Mouse (Mus musculus): ENCODE measurements around the gene Gabarapl2.

The Gabarapl2 gene

DNA sequence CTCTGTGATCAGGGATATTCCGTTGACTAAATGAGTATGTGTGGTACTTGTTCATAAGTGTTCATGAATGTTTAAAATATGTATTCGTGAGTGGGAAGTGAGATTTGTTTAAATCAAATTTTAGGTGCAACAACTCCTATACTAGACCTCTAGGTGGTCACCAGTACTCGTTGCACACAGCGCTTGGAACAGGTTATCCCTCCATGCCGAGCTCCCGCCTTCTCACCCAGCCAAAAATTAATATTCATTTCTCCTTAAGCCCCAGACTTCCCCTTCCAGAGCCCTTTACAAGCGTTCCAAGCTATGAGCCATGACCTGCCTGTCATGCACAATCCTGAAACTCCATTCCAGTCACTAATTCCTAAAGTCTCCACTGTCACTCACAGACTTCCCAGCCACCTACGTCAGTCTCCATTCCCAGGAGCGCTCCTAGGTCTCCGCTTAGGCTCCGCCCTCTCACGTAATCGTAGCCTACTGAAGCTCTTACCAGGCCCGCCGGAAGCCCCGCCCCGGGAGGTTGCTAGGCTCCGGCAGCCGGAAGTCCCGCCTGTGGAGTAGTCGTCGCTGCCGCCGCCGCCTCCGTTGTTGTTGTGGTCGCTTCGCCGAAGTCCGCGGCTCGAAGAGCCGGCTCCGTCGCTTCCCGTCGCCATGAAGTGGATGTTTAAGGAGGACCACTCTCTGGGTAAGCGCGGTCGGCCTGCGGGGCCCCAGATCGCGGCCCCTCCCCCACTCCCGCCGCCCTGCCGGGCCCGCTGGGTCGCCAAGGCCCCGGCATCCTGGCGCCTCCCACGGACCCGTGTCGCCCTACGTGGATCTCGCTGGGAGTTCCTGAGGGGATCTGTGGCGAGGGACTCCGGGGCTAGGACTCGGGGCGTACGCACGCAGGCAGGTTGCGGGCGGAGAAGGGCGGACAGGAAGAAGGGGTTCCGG, at the start of gene Gabarapl2:
Gabarapl2 (plus strand) TSS at position 533 of the 930 bp plus-strand sequence.
- ATAC-seq (ENCODE audit: insufficient number of reproducible peaks, low FRiP score, low TSS enrichment), result peak; percentile 97

DNA sequence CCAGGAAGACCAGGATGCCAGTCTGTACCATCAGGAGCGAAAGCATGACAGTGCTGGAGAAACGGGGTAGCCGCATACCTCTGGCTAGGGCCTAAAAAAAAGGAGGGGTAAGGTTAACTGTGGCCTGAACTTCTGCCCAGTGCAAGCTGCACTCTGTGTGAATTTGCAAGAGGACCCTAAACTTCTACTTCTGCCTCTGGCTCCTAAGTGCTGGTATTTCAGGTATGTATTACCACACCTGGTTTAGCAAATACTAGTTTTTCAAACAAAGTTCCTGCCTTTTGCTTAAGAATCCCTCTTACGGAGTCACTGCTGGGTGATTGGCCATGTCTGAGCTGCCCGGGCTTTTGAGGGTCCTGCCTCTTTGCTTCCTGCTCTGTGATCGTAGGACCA, 49.6 kb upstream of the Gabarapl2 start:
- ATAC-seq (ENCODE audit: insufficient number of reproducible peaks, low FRiP score, low TSS enrichment), result no peak

DNA sequence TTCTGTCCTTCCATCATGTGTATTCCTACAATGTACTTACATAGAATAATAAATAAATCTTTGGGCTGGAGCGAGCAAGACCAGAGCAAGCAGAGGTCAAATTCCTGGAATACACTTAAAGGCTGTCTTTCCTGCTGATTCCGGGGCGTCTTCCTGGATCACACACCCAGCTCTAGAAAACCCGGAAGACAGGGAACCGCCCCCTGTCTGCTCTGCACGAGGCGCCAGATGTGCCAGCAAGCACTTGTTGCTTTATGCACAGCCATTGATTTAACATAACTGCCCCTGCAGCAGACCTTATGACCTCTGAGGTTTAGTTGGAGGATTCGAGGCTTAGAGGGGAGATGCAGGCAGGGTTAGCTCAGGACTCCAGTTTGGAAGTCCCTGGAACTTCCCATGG, 48.5 kb upstream of the Gabarapl2 start:
- ATAC-seq (ENCODE audit: insufficient number of reproducible peaks, low FRiP score, low TSS enrichment), result no peak

DNA sequence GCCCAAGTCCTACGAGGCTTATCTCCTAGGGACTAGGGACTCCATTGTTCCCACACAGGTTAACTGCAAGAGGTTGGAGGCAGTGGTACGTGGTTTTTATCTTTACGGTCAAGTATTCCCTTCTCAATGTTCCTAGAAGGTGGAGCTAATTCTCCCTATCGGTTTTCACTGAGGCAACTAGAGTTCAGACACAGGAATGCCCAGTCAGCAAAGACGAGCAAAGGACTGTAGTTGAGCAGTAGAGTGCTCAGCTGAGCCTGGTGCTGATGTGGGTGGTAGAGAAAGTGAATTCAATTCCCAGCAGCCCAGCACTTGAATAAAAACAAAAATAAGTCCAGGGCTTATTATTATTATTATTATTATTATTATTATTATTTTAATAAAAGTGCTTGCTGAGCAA, 47.9 kb upstream of the Gabarapl2 start:
- no peak for ATAC-seq (ENCODE audit: insufficient number of reproducible peaks, low FRiP score, low TSS enrichment)

DNA sequence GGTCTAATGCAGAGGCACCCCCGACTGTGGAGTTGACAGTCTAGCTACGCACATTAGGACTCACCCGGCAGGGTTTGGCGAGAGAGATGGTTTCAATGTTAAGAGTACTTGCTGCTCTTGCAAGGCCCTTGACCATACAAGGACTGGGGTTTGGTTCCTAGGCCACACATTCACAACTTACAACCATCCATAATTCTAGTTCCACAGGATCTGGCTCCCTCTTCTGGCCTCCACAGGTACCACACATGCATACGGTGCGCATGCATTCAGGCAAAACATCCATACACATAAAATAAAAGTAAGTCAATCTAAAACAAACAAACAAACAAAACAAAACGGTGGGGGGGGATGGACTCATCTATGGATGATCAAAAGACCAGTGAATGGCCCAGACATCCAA, 45.5 kb upstream of the Gabarapl2 start:
- no peak for ATAC-seq (ENCODE audit: insufficient number of reproducible peaks, low FRiP score, low TSS enrichment)

DNA sequence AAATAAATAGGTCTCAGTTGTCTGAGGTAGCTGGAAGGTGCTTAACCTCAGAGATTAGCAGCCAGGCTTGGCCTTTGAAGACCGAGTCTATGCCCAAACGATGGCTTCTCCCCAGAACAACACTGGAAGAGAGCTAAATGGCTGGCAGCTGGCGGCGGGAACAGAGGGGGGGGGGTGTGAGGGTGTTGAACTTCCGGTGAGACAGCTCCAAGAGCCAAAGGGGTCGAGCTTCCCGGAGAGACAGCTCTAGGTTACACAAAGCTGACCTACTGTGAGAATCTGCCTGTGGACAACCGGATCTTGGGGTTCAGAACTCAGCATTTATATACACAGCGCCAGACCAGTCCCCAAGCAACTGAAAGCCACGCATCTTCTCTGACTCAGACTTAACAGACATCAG, 41.9 kb upstream of the Gabarapl2 start:
- ATAC-seq (ENCODE audit: insufficient number of reproducible peaks, low FRiP score, low TSS enrichment), result no peak

DNA sequence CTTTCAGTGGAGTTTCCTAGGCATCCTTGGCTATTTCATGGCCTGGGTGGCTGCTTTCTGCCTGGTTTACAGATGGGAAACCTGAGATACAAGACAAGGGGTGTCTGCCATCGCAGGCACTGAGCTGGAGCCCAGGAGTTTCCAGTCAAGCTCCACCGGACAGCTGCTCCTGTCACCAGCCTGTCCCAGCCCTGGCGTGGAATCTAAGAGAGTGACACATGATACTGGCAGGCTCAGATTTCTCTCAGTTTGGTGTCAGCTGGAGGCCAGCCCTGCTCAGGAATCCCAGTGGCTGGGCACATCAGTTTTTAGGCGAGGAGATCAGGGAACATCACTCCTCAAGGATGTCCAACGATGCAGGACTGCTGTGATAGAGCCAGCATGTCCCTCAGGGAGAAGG, 38.4 kb upstream of the Gabarapl2 start:
- no peak for ATAC-seq (ENCODE audit: insufficient number of reproducible peaks, low FRiP score, low TSS enrichment)

DNA sequence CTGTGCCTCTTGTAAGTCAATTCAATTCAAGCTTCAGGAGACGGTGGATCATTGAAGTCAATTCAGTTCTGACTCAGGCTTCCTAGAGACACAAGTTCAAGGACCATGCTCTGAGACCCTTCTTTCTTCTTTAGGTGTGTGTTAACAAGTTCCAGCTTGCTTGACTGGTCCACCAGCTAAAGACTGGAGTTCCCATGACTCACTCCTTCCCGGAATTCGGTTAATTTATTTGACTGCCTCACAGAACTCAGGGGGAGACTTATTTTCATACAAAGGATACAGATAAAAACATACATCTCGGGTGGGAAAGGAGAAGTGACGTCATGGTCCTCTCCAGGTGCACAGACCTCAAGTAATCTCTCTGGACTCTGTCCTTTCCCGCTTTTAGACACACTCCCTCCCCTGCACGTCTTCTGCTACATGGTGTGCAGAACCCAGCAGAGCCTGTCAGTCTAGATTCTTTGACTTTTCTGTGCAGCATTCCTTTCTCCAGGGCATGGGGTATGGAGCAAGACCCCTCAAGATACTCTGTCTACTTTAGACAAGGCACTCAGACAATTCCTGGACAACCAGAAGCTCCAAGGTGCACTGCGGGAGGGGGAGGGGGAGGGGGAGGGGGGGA, 34.9 kb upstream of the Gabarapl2 start:
- no peak for ATAC-seq (ENCODE audit: insufficient number of reproducible peaks, low FRiP score, low TSS enrichment)

DNA sequence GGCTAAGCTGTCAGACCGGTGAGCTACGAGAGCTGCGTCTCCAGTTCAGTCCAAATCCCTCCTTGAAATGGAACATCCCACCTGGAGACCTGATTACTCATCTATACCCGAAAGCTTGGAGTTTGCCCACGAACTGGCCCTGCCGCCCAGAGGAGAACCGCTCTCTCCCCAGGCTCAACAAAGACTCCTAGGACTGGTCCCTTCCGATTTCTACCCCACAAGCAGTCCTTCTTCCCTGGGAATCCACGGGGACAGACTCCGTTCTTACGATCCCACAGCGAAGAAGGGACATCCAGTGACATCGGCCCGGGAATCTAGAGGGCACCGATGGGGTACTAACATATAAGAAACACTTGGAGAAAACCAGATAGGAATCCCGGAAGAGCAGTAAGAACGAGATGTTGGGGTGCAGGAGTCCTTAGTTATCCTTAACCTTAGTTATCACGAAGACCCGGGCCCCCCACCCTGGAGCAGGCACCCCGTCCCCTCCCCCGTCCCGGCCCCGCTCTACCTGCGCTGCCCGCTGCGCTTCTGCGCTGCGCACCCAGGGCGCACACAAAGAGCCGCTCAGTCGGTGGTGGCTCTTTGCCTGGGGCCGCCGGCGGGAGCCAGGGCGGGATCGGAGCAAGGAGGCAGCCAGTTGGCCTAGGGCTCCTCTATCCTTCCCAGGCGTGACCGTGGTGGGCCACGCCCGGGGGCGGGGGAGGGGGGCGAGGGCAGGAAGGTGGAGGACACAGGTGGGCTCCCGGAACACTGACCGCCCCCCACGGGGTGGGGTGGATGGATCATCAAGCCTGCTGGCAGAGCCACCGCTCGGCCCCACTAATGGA, 30.7 kb upstream of the Gabarapl2 start, which contains the start of gene Chst5:
Chst5 (minus strand) TSS at position 827 of the 830 bp plus-strand sequence.
- ATAC-seq (ENCODE audit: insufficient number of reproducible peaks, low FRiP score, low TSS enrichment), result peak; percentile 57; the same call in 1 of the 2 replicates

DNA sequence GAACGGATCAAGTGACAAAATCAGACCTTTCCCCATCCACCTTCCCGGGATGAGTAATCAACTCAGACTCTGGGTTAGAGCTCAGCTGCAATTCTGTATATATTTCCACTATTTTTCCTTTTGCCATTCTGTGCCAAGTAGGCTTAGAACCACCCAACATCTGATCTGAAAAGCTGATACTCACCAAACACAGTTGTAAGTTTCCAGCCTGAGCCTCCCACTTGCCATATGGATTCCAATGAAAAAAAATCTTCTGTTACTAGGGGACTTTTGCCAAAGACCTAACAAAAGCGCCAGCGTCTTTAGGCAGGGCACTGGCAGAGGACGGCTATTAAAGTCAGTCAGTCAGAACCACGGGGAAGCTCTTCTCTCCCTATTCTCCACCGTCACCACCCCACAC, 28.9 kb upstream of the Gabarapl2 start:
- no peak for ATAC-seq (ENCODE audit: insufficient number of reproducible peaks, low FRiP score, low TSS enrichment)

DNA sequence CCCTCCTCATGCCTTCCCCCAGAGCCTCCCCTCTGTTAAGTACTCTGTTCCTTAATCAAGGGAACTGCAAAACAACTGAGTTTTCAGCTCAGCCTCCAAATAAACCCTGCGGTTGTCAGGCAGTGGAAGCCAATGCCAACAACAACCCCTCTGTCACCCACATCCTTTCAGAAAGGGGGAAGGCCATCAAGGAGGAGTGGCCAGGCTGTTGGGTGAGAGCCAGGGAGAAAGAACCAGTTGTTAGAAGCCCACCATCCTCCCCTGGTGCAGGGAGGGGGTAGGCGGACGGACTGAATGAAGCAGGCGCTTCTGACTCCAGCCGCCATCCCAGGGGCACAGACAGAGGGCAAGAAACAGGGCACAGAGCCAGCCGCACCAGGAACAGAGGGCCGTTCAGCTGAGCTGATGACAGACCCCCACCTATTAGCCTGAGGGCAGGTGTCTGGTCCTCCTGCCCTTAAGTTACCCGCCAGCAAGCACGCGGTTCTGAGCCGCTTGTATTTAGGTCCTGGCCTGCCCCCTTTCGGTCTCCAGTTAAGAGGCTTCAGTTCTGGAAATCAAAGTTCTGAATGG, 27.6 kb upstream of the Gabarapl2 start:
- ATAC-seq (ENCODE audit: insufficient number of reproducible peaks, low FRiP score, low TSS enrichment), result no peak

DNA sequence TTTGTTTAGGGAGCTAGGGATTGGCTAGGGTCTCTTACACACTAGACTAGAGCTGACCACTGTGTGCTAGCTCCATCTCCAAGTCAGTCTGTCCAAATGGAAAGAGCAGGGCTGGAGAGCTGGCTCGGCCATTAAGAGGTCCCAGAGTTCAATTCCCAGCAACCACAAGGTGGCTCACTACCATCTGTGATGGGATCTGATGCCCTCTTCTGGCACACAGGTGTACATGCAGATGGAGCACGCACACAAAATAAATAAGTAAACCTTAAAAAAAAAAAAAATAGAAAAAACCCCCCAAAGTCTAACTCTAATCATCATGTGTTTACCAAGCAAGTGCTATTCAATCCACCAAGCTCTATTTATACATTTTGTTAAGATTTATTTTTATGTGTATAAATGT, 20.8 kb upstream of the Gabarapl2 start:
- ATAC-seq (ENCODE audit: insufficient number of reproducible peaks, low FRiP score, low TSS enrichment), result no peak

DNA sequence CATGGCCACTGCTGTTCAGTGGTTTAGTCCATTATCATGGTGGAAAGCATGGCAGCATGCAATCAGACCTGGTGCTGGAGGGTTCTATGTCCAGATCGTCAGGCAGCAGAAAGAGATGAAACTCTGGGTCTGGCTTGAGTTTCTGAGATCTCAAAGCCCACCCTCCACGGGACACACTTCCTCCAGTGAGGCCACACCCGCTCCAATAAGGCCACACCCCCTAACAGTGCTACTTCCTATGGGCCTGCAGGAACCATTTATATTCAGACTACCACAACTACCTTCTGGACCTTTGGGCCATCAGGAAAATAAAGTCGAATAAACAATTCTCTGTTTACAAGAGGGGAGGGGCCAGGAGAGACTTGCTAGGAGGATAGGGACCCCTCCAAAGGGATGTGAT, 19.5 kb upstream of the Gabarapl2 start:
- ATAC-seq (ENCODE audit: insufficient number of reproducible peaks, low FRiP score, low TSS enrichment), result no peak

DNA sequence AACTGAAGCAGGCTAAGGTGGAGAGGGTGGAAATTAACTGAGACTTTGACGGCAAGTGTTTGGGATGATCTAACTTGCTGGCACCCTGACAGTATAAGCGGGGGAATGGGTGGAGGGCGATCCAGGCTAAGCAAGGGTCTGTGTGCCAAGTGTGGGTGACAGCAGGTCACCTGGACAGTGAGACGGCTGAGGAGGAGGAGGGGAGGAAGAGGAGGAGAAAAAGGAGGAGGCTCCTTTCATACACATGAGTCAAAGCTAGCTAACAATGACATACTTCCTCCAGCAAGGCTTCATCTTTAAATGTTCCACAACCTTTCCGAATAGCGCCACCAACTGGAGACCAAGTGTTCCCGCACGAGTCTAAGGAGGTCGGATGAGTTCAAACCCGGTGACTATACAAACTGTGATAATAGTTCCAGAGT, 17.1 kb upstream of the Gabarapl2 start:
- peak; percentile 91 for ATAC-seq (ENCODE audit: insufficient number of reproducible peaks, low FRiP score, low TSS enrichment)

DNA sequence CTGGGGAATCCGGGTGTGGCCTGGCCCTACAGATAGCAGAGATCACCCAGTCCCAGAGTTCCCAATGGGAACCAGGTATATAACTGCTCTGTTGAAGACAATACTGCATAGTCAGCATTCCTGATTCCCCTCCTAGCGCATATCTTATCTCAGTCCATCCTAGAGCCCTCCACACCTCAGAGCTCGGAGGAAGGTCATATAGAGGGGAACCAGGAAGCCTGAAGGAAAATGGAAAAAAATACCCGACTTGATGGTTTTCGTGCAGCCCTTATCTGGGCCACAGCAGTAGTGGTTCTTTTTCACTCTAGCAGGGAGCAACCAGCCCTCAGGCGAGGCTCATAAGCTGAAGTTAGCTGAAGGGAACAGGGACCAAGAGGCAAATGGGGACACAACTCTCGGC, 15.5 kb upstream of the Gabarapl2 start:
- ATAC-seq (ENCODE audit: insufficient number of reproducible peaks, low FRiP score, low TSS enrichment), result no peak

DNA sequence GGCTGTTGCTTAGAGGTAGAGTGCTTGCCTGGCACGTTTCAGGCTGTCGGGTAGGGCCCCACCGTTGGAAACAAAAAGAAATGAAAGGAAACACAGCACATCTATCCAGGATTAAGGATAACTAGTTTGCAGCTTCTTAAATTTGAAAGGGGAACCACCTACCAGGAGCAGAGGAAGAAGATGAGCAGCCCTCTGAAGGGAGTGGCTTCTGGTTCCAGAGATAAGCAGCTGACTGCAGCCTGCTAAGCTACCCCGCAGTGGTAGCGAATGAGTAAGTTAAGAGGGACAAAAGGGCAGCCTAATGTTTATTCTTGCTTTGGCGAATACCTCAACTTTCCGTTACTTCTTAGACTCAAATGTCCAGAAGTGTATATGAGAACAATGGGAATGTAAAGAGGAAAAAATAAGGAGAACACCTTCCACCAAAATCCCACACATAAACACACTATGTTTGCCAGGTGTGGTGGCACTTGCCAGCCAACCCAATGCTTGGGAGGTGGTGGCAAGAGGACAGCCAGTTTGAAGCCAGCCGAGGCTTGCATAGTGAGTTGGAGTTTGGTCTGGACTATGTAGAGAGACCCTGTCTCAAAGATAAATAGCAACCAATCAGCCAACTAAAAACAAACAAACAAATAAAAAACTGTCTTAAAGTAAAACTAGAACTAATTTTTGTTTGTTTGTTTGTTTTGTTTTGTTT, 10.7 kb upstream of the Gabarapl2 start:
- ATAC-seq (ENCODE audit: insufficient number of reproducible peaks, low FRiP score, low TSS enrichment), result no peak

DNA sequence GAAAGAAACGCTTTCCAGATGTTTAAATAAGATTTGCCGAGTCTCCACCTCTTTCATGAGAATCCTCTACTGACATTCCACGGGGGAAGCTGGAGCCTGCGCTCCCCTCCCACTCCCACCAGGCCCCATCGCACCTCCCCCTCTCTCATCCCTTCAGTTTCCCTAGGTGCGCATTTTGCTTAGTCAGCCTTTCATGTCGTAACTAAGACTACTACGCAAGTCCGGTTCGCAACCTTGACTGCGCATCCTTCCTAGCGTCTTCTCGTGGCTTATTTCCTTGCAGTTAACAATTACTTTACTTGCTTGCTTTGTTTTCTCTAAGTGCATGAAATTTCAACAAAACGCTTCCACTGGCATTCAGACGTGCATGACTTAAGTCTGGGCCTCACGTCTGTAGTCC, 8.8 kb upstream of the Gabarapl2 start:
- ATAC-seq (ENCODE audit: insufficient number of reproducible peaks, low FRiP score, low TSS enrichment), result no peak

DNA sequence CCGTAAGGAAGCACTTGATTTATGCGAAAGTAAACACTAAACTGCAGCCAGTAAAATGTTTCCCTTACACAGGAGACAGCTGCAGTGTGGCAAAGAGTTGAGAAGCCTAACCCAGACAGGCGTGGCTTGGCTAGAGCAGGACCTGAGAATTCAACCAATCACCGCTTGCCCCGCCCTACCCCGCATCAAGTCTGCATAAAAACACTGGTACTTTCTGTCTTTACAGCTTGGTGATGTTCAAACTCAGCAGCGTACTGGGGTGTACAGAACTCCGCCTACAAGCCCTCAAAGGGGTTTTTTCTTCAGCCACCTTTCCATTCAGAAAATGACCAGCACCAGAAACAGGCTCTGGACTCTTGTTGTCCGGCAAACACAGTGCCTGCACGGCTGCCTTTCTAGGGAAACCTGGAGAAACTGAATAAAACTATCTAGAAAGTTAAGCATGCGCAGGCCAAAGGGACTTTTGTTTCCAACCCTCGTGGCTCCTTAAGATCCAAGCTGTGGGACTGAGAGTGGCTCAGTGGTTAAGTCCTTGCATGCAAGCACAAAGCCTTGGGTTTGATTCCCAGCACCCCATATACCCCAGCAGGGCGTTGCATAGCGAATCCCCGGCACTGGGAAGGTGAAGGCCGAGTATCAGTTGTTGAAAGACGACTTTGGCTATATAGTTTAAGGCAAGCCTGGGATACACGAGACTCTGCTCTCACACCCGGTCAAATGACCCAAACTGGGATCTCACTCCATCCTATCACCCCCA, 7.7 kb upstream of the Gabarapl2 start:
- no peak for ATAC-seq (ENCODE audit: insufficient number of reproducible peaks, low FRiP score, low TSS enrichment)

Measured in cerebellum, adult (tissue).